Mouse (Mus musculus) E14TG2a.4 (cell line): ENCODE results near the gene Ccdc93.

Experiments
- CTCF ChIP-seq: conservative IDR thresholded peaks from 2 replicates; pipeline ENCODE4 v1.5.1; 2014; ENCODE audit warnings: low read length
- NANOG ChIP-seq: IDR thresholded peaks from 2 replicates; pipeline ENCODE4 v1.6.1; 2014; ENCODE audit warnings: borderline replicate concordance, low read length, mixed read lengths
- POU5F1 ChIP-seq: IDR thresholded peaks from 2 replicates; pipeline ENCODE4 v1.6.1; 2014; ENCODE audit warnings: low read length, borderline replicate concordance

GRCm38 (mm10) chr1:121540361-121540760 is 109.5 kb downstream of the Ccdc93 start:
- TF ChIP-seq CTCF (no peak), NANOG (no peak), POU5F1 (no peak)
